Mouse (Mus musculus) urinary bladder, adult 2 months (tissue): ENCODE measurements around the gene Ccdc82. TPM values are rescaled to one million over a fixed set of nuclear protein-coding genes. Genes with fewer than 3 reads are reported as not detected.

Source experiments
- DNase-seq: peaks from one replicate; pipeline ENCODE4 v3.0.0; 2022; ENCODE audit warnings: low spot score
- polyA plus RNA-seq: library from polyadenylated mRNA; depleted of rRNA; stranded (reverse); fragments of >200 nt; gene quantifications from 2 replicates; pipeline ENCODE4 v1.2.3, GENCODE M21; 2012

Ccdc82 gene
- polyA plus RNA-seq, 1 experiment, result 34.8 TPM

DNA sequence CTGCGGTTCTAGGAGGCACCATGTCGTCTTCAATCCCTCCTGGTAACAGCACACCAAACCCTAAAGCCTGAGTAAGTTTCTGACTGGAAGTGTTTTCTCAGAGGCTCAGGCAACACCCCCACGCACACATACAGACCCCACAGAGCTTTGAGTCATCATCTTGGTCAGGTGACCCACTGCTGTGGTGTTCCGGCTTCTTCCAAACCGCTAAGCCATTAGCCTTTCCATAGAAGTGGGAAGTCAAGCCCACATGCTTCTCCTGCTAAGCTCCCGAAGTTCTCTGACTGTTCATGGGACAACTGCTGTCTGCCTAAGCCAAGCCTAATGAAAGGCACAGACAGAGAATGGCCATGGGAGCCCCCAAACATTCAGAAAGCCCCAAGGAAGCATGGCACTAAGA, 52.4 kb downstream of the Ccdc82 start:
- no peak for DNase-seq

DNA sequence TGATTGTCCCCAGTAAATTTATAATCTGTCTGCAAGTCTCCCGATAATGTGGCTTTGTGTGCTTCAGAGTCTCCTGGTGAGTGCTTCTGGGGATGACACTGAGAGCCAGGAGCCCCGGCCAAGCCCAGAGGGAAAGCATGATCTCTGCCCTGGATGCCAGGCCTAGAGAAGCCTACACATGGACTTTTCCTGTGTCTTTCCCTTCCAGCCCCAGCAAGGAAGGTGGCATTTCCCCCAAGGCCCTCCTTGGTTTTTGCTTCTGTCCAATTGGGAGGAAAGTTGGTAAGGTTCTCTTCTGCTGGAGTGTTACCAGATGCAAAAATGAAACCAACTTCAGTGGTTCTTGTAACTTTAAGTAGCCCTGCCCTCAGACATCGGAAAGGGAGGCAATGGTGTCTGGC, 53.3 kb downstream of the Ccdc82 start:
- DNase-seq, result no peak

DNA sequence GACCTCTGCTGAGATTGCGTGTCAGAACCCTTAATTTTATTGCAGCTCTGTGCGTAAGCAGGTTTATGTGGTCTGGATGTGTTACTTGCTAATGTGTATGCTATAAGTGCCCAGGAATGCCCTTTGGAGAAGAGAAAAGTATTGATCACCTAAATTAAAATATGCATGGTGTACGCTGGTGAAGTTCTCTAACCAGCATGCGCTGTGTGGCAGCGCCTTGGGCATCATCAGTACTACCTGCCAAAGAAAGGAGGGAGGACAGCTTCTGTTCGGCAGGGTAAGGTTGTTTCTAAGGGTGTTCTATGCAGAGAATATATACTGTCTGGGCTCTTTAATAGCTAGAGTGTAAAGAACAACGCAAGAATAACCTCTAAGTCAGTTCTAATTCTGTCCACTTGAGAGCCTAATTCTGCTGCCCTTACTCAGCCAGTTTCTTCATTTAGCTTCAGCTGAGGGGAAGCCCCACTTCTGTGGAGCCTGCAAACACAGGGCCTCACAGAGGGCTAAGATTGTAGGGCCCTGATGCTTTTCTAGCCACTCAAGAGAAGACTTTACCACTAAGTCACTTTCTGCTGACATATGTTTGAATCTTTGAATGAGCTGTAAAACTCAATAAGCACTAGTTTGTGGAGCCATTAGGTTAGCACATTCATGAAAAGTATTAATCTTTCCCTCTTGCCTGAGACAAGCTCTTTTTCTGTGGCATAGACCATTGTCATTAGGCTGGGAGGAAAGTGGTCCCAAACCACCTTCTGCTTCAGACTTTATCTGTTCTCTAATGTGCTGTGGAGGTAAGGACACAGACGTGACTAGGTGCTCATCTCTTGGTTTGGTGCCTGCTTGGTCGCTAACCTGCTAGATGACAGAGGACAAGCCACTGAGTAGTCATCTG, 54.4 kb downstream of the Ccdc82 start:
- no peak for DNase-seq

- no peak for DNase-seq
These were observed 55.5 kb downstream of the Ccdc82 start for GRCm38 (mm10) chr9:13302183-13302825.

DNA sequence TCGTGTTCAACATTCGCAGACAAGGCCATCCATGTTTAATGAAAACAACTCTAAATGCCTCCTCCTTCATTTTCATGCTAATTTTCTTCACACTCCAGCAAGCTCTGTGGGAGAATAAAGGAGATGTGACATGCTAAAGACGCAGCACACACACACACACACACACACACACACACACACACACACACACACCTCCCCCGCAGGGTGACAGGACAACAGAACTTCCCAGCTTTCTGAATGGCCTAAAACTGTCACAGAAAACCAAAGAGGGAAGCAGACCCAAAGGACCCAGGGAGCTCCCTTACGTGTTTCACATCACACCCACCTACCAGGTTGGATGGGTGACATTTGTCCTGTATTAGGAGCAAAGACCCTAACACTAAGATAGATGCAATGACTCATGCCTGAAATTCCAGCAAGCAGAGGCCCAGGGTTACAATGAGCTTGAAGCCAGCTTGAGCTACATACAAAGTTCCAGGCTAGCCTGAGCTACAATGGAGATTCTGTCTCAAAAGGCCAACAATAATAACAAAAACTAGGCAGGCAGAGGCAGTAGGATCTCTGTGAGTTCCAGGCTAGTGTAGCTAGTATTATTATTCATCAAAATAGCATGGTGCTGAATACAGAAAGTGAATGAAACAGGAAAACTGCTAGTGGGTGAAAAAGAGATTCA, 56.5 kb downstream of the Ccdc82 start:
- no peak for DNase-seq

GRCm38 (mm10) chr9:13303976-13304375, 57.2 kb downstream of the Ccdc82 start:
- DNase-seq, result no peak

DNA sequence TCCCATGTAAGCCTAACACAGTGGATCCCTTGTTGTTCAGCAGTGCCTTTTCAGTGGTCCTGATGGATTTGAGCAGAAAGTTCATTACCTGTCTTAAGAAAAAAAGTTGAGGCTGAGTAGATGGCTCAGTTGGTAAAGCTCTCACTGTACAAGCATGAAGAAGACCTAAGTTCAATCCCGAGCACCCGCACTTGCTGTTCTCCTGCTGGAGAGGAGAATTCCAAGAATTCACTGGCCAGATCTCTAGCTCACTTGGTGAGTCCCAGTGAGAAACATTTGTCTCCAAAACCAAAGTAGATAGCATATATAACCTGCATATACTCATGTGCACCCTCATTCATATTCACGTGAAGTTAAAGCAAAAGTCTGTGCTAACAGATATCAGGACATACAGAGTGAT, 59.7 kb downstream of the Ccdc82 start:
- DNase-seq, result no peak

- DNase-seq, result no peak
These were observed 60.5 kb downstream of the Ccdc82 start for GRCm38 (mm10) chr9:13307226-13307625.

- DNase-seq, result no peak
These were observed 62.0 kb downstream of the Ccdc82 start for GRCm38 (mm10) chr9:13308718-13309117.

DNA sequence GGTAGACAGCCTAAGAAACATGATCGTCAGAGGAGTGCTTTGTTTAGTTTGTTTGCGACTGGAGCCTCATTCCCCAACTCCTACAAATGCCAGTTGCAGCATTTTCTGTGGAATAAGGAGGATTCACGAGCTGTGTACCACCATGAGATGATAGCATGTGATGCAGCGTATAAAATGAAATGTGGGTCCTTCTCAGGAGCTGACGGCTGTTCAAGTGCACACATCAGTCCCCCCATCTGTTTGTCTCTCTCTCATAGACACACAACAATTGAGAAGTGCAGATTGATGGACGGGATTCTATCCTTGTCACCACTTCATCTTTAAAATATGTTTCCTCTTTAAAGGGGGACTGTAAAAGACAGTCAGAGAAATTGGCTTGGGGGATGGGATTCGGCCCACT, 63.1 kb downstream of the Ccdc82 start:
- no peak for DNase-seq

DNA sequence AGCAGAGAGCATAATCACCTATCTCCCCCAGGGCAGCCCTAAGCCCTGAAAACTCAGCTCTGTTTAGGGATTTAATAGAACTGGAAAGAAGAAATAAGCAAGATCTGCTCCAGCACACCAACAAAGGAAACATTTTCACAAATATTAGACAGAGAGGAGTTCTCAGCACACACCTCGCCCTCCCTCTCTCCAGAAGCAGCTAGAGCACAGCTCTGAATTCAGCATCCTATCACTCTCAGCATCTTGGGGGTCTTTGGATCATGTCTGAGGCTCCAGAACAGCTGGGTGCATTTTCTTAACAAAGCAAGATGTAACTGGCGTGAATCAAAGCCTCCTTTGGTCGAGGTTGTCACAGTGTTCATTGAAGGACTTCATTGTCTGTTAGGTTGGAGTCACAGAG, 63.5 kb downstream of the Ccdc82 start:
- DNase-seq, result no peak

- no peak for DNase-seq
These were observed 64.3 kb downstream of the Ccdc82 start for GRCm38 (mm10) chr9:13311094-13311493.

DNA sequence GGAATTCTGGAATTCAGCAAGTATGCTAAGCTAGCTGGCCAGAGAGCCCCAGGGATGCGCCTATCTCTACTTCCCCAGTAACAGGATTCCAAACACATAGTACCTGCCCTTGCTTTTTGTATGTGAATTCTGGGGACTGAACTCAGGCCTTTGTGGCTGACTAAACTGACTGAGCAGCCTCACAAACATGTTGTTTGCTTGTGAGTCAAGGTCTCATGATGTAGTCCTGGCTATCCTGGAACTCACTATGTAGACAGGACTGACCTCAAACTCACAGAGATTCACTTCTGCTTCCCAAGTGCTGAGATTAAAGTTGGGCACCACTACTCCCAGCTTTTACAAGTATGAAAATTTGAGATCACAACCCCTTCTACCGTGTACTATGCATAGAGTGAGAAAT, 67.2 kb downstream of the Ccdc82 start:
- no peak for DNase-seq

DNA sequence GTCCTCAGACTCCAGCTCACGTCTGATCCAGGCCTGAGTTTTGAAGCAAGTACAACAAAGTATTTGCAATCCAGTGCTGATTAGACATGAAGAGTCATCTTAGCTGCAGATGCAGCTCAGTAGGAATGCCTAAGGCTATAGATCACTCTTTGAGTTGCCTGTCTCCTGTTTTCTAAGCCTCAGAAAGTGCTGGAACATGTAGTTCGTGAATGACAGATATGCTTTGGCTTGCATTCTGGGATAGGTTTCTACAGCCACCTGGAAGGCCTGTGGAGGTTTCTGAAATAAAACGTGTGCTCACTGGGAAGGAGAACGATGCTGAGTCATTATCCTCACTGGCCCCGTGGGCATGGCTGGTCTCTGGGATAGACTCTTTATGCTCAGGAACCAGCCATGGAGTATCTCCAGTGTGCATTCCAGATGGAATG, 67.8 kb downstream of the Ccdc82 start:
- no peak for DNase-seq

- no peak for DNase-seq
These were observed 68.6 kb downstream of the Ccdc82 start for GRCm38 (mm10) chr9:13315393-13315792.

DNA sequence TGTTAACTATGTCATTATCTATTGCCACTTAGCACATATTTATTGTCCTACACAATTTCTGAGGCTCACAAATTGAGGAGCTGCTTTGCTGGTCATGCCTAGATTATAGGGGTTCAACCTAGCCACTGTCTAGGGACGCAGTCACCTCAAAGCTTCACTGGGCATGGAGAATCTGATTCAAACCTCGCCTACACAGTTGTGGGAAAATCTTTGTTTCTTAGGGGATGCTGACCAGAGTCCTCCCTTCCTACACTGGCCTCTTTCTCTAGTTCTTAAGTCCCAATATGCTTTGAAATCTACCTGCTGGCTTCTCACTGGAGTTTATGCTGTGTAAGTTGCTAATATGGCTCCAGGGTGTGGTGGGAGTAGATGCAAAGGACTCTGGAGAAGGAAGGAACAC, 72.8 kb downstream of the Ccdc82 start:
- no peak for DNase-seq

DNA sequence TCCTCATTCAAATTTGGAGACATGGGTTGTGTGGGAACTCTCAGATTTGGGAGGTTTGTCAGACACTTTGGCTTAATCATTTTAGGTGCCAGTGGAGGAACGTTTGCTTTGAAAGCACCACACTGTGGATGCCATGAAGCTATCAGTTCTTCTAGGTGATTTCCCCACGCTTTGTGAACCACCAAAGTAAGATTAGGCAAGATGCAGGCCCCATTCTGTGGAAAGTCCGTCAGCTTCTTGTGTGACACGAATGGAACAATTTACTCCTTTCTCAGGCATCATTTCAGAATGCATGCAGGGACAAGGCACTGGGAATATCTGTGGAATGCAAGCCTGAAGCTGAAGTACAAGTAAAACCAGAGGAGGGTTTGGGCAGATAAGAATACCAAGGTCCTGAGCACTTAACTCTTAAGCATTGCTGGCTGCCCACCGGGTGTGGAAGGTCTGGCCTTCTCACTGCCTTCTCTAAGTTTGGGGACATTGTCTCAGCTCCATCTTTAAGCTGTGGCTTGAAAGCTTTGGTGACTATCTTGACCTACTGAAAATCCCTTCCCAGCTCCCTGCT, 74.1 kb downstream of the Ccdc82 start:
- DNase-seq, result no peak

- DNase-seq, result no peak
These were observed 76.3 kb downstream of the Ccdc82 start for GRCm38 (mm10) chr9:13323074-13323473.

DNA sequence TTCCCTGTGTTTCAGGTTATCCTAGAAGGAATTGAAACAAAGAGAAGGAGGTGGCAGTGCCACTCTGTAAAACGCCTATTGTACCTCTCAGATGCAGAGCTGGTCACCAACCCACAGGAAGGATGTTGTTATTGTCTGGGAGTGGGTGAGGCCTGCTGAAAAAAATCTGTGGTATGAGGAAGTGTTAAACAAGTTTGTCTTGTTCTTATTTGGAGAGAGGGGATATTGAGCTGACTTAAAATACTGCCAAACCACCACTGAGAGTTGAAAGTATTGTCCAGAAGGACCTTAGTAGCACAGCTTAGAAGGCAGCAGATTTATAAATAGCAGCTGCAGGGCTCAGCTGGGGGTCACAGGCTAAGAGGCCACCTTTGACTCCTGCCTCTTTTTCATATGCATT, 76.9 kb downstream of the Ccdc82 start:
- no peak for DNase-seq
